8 mouse cellular contexts compared by ENCODE assay signal in genomic region chr9:49797508-49797820, GRCm38 (mm10). TPM values are rescaled to one million over a fixed set of nuclear protein-coding genes. Genes with fewer than 3 reads are reported as not detected.
A peak's percentile ranks its signal among the peaks of the same experiment; 100 is the strongest.
DNase-seq lines count a peak whose midpoint lies in the region; ATAC-seq lines count a peak whose summit lies in the region.

No protein-coding gene starts in this region.

- intact Hi-C loops in heart, postnatal 10 days (cut with DNase I): no loop called here

- peak overlapping the region; percentile 81 for H3K4me3 ChIP-seq in heart, embryonic 16.5 days (ENCODE audit: low read length)
- peak overlapping the region; percentile 57 for H3K4me3 ChIP-seq in brown adipose tissue, adult 24 weeks (ENCODE audit: insufficient read depth, low read depth, low read length)
- peak overlapping the region; percentile 88 for H3K4me3 ChIP-seq in hindbrain, embryonic 12.5 days
- H3K4me3 ChIP-seq in midbrain, embryonic 12.5 days: peak overlapping the region; percentile 95

- H3K27me3 ChIP-seq in heart, embryonic 16.5 days (ENCODE audit: control insufficient read depth, insufficient read depth, low read length): no peaks in the 10 kb centered on the region
- no peaks in the 10 kb centered on the region for H3K27me3 ChIP-seq in hindbrain, embryonic 12.5 days
- no peaks in the 10 kb centered on the region for H3K27me3 ChIP-seq in midbrain, embryonic 12.5 days

- H3K9ac ChIP-seq in heart, embryonic 16.5 days (ENCODE audit: low read length): peak overlapping the region; percentile 84
- H3K9ac ChIP-seq in hindbrain, embryonic 12.5 days: peak overlapping the region; percentile 96
- peak overlapping the region; percentile 94 for H3K9ac ChIP-seq in midbrain, embryonic 12.5 days (replicated peaks)

- H3K4me1 ChIP-seq in heart, embryonic 16.5 days (ENCODE audit: control insufficient read depth, insufficient read depth, low read length): peaks cover 33% of the 10 kb centered on the region
- H3K4me1 ChIP-seq in brown adipose tissue, adult 24 weeks (ENCODE audit: control insufficient read depth, insufficient read depth, insufficient read length, low read length): no peaks in the 10 kb centered on the region
- H3K4me1 ChIP-seq in hindbrain, embryonic 12.5 days: peaks cover 14% of the 10 kb centered on the region
- peaks cover 19% of the 10 kb centered on the region for H3K4me1 ChIP-seq in midbrain, embryonic 12.5 days

- H3K27ac ChIP-seq in heart, embryonic 16.5 days (ENCODE audit: low read length): peak overlapping the region; percentile 82
- H3K27ac ChIP-seq in brown adipose tissue, adult 24 weeks (replicated peaks; ENCODE audit: low read depth, low read length): no peak overlapping the region
- peak overlapping the region; percentile 95 for H3K27ac ChIP-seq in hindbrain, embryonic 12.5 days
- peak overlapping the region; percentile 92 for H3K27ac ChIP-seq in midbrain, embryonic 12.5 days (replicated peaks)

- peak overlapping the region; percentile 83 for H3K4me2 ChIP-seq in heart, embryonic 16.5 days (ENCODE audit: low read depth, low read length)
- peak overlapping the region; percentile 82 for H3K4me2 ChIP-seq in hindbrain, embryonic 12.5 days (replicated peaks)
- H3K4me2 ChIP-seq in midbrain, embryonic 12.5 days (replicated peaks): peak overlapping the region; percentile 90

- no peak for DNase-seq in heart, postnatal 10 days
- no peak for DNase-seq in adrenal gland, postnatal 36 days
- no peak for DNase-seq in layer of hippocampus, postnatal 10 days (ENCODE audit: low spot score in 2 of 2)
- DNase-seq in left cerebral cortex, adult 18-20 months (ENCODE audit: low spot score in 2 of 2): no peak

- no peaks in the 10 kb centered on the region for H3K36me3 ChIP-seq in heart, embryonic 16.5 days (ENCODE audit: control insufficient read depth, insufficient read depth)
- H3K36me3 ChIP-seq in hindbrain, embryonic 12.5 days: no peaks in the 10 kb centered on the region
- no peaks in the 10 kb centered on the region for H3K36me3 ChIP-seq in midbrain, embryonic 12.5 days

- 0% methylated on average over 15 of the region's 15 CpGs for WGBS in heart, embryonic 16.5 days
- WGBS in hindbrain, embryonic 12.5 days: 0% methylated on average over 15 of the region's 15 CpGs
- WGBS in midbrain, embryonic 12.5 days: under 1% methylated on average over 15 of the region's 15 CpGs

- peak; percentile 5; the same call in 1 of the 2 replicates for ATAC-seq in heart, embryonic 16.5 days (replicated peaks; ENCODE audit: extremely low read depth, insufficient read depth, low FRiP score)
- ATAC-seq in hindbrain, embryonic 12.5 days (ENCODE audit: low FRiP score): no peak
- ATAC-seq in midbrain, embryonic 12.5 days (ENCODE audit: low FRiP score, low read depth): no peak

- no peaks in the 10 kb centered on the region for H3K9me3 ChIP-seq in heart, embryonic 16.5 days (replicated peaks; ENCODE audit: control insufficient read depth, low read length)
- no peaks in the 10 kb centered on the region for H3K9me3 ChIP-seq in hindbrain, embryonic 12.5 days (replicated peaks)
- H3K9me3 ChIP-seq in midbrain, embryonic 12.5 days: no peaks in the 10 kb centered on the region

RNA-seq across cellular contexts. Expression of gene Ncam1, which starts 1.3 kb away (rescaled TPM):
- polyA plus RNA-seq in heart, embryonic 16.5 days (2015; fragmentation: Nextera tagmentation; extraction: Ambion mirVana): 148 and 153 TPM in 2 replicates
- 10 to 100 TPM; 28.3 to 29.5 TPM for total RNA-seq in heart, postnatal 10 days (2021)
- 0.29 and 0.32 TPM in 2 replicates for polyA plus RNA-seq in brown adipose tissue, adult 24 weeks (2012; ENCODE audit: insufficient read depth, insufficient read length, missing spikeins)
- 239 and 283 TPM in 2 replicates for polyA plus RNA-seq in hindbrain, embryonic 12.5 days (2016; fragmentation: Nextera tagmentation; extraction: Ambion mirVana)
- 208 and 228 TPM in 2 replicates for polyA plus RNA-seq in midbrain, embryonic 12.5 days (2016; fragmentation: Nextera tagmentation; extraction: Ambion mirVana)
- 10 to 100 TPM; 37.5 to 40.2 TPM for total RNA-seq in adrenal gland, postnatal 36 days (2021)
- total RNA-seq in layer of hippocampus, postnatal 10 days (2021): 100 to 1,000 TPM; 591 to 653 TPM
- 100 to 1,000 TPM; 226 to 251 TPM for total RNA-seq in left cerebral cortex, adult 18-20 months (2021)

Comparison
In these comparisons a context has a peak if more than half of its experiments do, and no peak if none do; other contexts are left out.
1. RNA of gene Ncam1, which starts 1.3 kb away (total RNA-seq): 591 to 653 TPM in layer of hippocampus, postnatal 10 days and 226 to 251 TPM in left cerebral cortex, adult 18-20 months; 37.5 to 40.2 TPM in adrenal gland, postnatal 36 days and 28.3 to 29.5 TPM in heart, postnatal 10 days; every median in the first group is over 4 times any median in the second.
2. Peak in every context shown above with its lines, with median percentiles within 50 percentile points of each other: H3K4me2 ChIP-seq, H3K4me3 ChIP-seq and H3K9ac ChIP-seq.